Mouse (Mus musculus): Measurements from ENCODE around the gene Rps12-ps3. TPM values are rescaled to one million over a fixed set of nuclear protein-coding genes. Genes with fewer than 3 reads are reported as not detected.

Rps12-ps3 gene
- polyA plus RNA-seq, 1 experiment from 2014 or later: 17.0 TPM

DNA sequence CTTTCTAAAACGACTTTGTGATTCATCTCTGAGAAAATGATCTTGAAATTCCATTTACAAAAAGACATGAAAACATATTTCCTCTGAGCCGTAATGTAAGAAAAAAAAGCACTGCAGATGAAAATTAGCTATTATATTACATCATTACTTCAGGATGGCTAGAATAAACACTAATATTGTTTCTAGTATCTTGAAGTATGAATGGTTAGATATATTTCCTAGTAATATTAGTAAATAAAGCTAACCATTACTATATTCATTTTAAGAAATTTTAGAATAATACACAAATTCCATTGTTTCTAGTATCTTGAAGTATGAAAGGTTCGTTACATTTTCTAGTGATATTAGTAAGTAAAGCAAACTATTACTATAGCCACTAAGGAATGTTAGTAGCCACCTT is 17.8 kb downstream of the Rps12-ps3 start:
- peaks cover 46% of the 10 kb centered on the region for H3K4me1 ChIP-seq
- no peak overlapping the region for H3K4me3 ChIP-seq
- DNase-seq (ENCODE audit: low spot score): no peak
- no peak overlapping the region for H3K27ac ChIP-seq (replicated peaks)
- WGBS: 91% methylated on average over 3 of the region's 3 CpGs
- H3K36me3 ChIP-seq: peaks cover 12% of the 10 kb centered on the region
- H3K27me3 ChIP-seq (ENCODE audit: low read depth, poor library complexity, severe bottlenecking): no peaks in the 10 kb centered on the region
- no peaks in the 10 kb centered on the region for H3K9me3 ChIP-seq (replicated peaks)

DNA sequence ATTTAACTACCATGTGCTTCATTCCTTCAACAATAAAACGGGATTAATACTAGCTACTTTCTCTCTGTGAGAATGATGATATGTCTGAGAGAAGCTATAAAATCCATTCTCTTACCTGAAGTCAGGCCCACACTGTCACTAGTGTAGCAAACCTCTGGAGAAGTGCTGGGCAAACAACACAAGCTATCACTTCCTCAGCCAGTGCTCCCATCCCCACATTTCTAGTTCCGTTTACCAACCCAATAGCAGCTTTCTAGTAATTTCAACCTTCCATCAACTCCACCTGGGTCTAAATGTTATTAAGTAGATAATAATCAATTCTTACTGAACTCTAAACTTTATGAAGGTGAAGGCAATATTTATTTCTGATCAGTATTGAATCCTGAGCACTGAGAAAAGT is 20.9 kb downstream of the Rps12-ps3 start:
- Histone ChIP-seq H3K4me1 (peaks cover 58% of the 10 kb centered on the region), H3K27ac (replicated peaks) (no peak overlapping the region), H3K4me3 (peak overlapping the region; percentile 90), H3K36me3 (peaks cover under 1% of the 10 kb centered on the region; the same call in 1 of the 2 replicates), H3K9me3 (replicated peaks) (no peaks in the 10 kb centered on the region), H3K27me3 (ENCODE audit: low read depth, poor library complexity, severe bottlenecking) (no peaks in the 10 kb centered on the region)
- 31% methylated on average over 2 of the region's 2 CpGs for WGBS
- DNase-seq (ENCODE audit: low spot score): no peak

DNA sequence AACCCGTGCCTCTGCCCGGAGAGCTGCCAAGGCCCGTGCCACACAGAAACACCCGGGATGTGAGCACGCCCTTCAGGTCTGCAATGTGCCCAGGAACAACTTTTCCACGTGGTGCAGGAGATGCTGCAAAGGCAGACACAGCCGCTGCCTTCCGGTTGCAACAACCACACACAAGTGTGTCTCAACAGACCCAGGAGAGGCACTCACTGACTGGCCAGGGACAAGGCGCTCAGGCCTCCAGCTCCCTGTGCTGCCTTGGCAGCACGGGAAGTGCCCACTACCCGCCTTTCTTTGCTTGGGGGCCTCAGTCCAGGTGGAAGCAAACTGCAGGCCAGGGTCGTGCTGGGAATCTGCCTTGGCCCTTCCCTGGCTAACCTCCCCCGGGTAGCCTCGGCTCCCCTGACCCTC is 22.2 kb downstream of the Rps12-ps3 start:
- no peaks in the 10 kb centered on the region for H3K27me3 ChIP-seq (ENCODE audit: low read depth, poor library complexity, severe bottlenecking)
- H3K4me3 ChIP-seq: peak overlapping the region; percentile 90
- DNase-seq (ENCODE audit: low spot score): peak; percentile 42
- H3K9me3 ChIP-seq (replicated peaks): no peaks in the 10 kb centered on the region
- peak overlapping the region; percentile 96 for H3K27ac ChIP-seq (replicated peaks)
- 2% methylated on average over 14 of the region's 14 CpGs for WGBS
- peaks cover 55% of the 10 kb centered on the region for H3K4me1 ChIP-seq
- H3K36me3 ChIP-seq: no peaks in the 10 kb centered on the region

DNA sequence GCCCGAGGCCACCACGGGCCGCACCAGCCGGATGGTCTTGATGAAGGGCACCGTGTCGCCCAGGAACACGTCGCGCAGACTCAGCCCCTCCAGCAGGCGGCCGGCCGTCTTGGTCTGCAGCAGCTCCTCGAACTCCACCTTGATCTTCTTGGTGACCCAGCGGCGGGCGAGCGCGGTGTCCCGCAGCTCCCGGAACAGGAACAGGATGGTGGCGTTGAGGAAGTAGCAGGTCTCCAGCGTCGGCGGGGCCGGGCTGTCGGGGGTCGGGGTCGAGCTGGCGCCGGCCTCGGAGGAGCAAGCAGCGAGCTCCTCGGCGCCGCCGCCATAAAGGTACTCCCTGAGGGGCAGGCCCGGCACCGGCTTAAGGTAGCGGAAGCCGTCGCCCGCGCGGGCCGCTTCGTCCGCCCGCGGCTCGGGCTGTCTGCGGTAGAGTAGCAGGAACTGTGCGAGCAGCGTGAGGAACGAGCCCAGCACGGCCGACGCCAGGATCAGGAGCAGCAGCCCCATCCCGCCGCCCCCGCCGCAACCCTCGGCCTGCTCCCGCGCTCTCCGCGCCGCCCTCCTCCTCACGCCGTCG is 23.1 kb downstream of the Rps12-ps3 start:
- peaks cover 55% of the 10 kb centered on the region for H3K4me1 ChIP-seq
- peak overlapping the region; percentile 90 for H3K4me3 ChIP-seq
- DNase-seq (ENCODE audit: low spot score): peak; percentile 72
- WGBS: under 1% methylated on average over 68 of the region's 70 CpGs
- H3K27ac ChIP-seq (replicated peaks): peak overlapping the region; percentile 96
- no peaks in the 10 kb centered on the region for H3K36me3 ChIP-seq
- no peaks in the 10 kb centered on the region for H3K9me3 ChIP-seq (replicated peaks)
- H3K27me3 ChIP-seq (ENCODE audit: low read depth, poor library complexity, severe bottlenecking): no peaks in the 10 kb centered on the region

DNA sequence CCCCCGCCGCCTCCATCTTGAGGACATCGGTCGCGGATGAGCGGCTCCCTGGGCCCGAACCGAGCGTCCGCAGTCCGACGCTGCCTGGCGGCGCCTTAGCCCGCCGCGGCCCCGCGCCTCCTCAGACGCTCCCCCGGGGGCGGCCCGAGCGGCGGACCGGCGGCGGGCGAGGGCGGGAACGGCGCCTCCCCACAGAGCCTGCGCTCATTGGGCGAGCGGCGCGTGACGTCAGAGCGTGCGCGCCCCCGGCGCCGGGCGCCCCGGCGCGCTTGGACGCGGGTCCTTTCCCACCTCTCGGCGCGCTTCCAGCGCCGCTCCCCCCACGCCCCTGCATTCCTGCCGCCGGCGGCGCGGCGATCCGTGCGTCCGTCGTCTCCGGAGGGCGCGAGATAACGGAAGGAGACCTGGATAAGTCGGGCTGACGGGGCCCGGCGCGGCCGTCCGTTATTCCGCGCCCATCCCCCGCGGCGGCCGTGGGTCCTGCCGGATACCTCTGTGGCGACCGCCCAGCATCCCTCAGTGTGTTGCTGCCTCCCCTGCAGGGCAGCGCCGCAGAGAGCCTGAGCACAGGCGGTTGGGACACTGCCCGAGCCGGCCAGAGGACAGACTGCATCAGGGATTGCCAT is 23.7 kb downstream of the Rps12-ps3 start, which contains the start of gene Pdzd8:
TSS of gene Pdzd8 (minus strand) at position 123 of the 626 bp plus-strand sequence.
- peak; percentile 90 for DNase-seq (ENCODE audit: low spot score)
- Histone ChIP-seq H3K4me3 (peak within 1 kb of the TSS; percentile 90), H3K4me1 (peaks cover 54% of the 10 kb centered on the region), H3K9me3 (replicated peaks) (no peaks in the 10 kb centered on the region), H3K36me3 (no peaks in the 10 kb centered on the region), H3K27me3 (ENCODE audit: low read depth, poor library complexity, severe bottlenecking) (peaks cover 4% of the 10 kb centered on the region; the same call in 1 of the 2 replicates), H3K27ac (replicated peaks) (peak within 1 kb of the TSS; percentile 96)
- WGBS: under 1% methylated on average over 91 of the region's 91 CpGs

DNA sequence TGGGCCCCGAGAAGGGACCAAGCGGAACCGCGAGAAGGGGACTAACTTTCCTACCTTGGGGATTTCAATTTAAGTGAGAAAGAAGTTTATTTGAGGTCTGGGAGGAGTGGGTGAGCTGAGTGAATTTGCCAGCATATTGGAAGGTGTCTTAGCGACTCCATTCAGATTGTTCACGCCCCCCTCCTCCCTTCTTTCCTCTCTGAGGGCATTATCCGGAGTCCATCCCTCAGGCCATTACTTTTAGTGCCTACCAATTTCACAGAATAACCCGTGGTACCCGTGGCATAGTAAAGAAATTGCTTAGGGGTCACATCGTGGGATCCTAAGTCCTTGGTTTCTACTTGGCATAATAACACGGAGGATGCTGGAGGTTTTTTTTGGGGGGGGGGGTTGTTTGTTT is 24.2 kb downstream of the Rps12-ps3 start:
- peaks cover 4% of the 10 kb centered on the region; the same call in 1 of the 2 replicates for H3K27me3 ChIP-seq (ENCODE audit: low read depth, poor library complexity, severe bottlenecking)
- WGBS: 3% methylated on average over 11 of the region's 11 CpGs
- DNase-seq (ENCODE audit: low spot score): no peak
- no peaks in the 10 kb centered on the region for H3K36me3 ChIP-seq
- peaks cover 48% of the 10 kb centered on the region for H3K4me1 ChIP-seq
- H3K9me3 ChIP-seq (replicated peaks): no peaks in the 10 kb centered on the region
- H3K27ac ChIP-seq (replicated peaks): peak overlapping the region; percentile 96
- H3K4me3 ChIP-seq: peak overlapping the region; percentile 90

DNA sequence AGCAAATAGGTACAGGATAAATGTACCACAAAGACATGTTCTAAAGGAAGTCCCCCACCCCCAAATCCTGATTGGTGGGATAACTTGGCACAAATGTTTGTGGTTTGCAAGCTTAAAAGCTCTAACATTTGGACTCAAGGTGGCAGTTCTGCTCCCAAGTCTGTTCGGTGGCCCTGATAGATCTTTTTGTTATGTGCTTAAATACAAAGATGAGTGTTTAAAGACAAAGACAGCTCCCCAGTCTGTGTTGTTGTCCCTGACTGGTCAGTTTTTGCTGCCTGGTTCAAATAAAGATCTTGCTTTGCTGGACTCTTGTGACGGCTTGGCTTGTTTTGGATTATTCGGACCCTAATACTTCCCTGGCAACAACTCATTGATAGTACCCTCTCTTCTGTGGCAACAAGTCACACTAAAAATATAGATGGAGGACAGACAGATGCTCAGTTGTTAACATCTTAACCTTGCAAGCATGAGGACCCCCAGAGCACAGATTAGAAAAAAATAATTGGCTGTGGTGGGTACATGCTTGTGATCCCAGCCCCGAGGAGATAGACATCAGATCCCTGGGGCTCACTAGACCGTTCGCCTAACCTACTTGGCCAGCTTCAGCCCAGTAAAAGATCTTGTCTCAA is 27.4 kb downstream of the Rps12-ps3 start:
- Histone ChIP-seq H3K4me1 (peaks cover 17% of the 10 kb centered on the region), H3K36me3 (no peaks in the 10 kb centered on the region), H3K27me3 (ENCODE audit: low read depth, poor library complexity, severe bottlenecking) (peaks cover 4% of the 10 kb centered on the region; the same call in 1 of the 2 replicates), H3K27ac (replicated peaks) (no peak overlapping the region), H3K9me3 (replicated peaks) (no peaks in the 10 kb centered on the region), H3K4me3 (no peak overlapping the region)
- 89% methylated on average over 6 of the region's 6 CpGs for WGBS
- peak; percentile 8 for DNase-seq (ENCODE audit: low spot score)

DNA sequence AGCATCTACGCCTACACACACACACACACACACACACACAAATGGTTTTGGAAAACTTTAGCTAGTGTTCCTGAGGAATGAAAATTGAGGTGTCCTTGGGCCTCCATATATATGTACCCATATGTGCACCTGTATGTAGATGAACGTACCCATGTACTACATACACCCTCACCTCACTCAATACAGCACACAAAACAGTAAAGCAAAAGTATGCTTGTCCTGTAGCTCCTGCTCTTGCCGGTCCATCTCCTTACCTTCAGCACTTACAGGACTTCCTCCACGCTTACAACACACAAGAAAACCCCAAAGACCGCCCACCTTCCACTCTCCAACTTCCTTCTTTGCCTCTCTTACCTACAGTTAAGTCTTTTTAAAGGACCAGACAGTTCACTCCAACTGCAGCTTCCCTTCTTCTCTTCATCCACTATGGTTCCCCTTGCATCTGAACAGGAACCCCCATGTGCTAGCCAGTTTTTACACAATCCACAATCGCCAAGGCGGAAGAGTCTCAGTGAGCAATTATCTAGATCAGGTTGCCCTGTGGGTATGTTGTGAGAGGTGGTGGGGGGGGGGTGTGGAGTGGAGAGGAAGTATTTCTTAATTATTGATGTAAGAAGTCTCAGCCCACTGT is 28.3 kb downstream of the Rps12-ps3 start:
- Histone ChIP-seq H3K9me3 (replicated peaks) (no peaks in the 10 kb centered on the region), H3K36me3 (no peaks in the 10 kb centered on the region), H3K27me3 (ENCODE audit: low read depth, poor library complexity, severe bottlenecking) (peaks cover 9% of the 10 kb centered on the region; the same call in 1 of the 2 replicates), H3K4me3 (no peak overlapping the region), H3K4me1 (peaks cover 10% of the 10 kb centered on the region), H3K27ac (replicated peaks) (no peak overlapping the region)
- 88% methylated on average over 7 of the region's 7 CpGs for WGBS
- no peak for DNase-seq (ENCODE audit: low spot score)

DNA sequence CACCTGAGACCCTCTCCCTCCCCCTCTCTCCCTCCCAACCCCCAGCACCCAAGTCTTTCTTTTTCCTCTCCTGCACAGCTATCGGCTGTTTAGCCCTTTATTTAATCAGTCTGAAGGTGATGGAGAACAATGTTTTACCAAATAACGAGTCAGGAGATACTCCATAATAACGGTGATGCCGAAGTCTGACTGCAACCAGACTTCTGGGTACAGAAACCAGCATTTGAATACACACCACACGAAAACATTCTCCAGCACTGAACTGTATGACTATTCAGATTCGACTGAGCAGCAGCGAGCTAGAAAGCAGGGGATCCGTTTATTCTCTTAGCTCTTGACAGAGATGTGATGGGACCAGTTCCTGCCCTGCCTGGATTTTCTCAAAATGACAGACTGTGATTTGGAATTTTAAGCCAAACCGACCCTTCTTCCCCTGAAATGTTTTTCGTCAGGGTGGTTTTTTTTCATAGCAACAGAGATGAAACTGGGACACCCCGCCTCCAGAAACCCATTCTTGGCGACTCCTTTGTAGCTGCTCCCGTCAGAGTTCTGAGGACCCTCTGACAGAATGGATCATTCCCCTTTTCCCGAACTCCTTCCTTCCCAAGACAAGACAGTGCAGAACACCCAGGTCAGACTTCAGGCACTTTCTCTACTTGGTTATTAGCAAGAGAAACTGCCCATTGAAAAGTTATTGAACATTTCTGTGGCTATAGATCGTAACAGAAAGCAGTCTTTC is 29.2 kb downstream of the Rps12-ps3 start:
- Histone ChIP-seq H3K4me1 (peaks cover 7% of the 10 kb centered on the region), H3K4me3 (no peak overlapping the region), H3K9me3 (replicated peaks) (no peaks in the 10 kb centered on the region), H3K36me3 (no peaks in the 10 kb centered on the region), H3K27me3 (ENCODE audit: low read depth, poor library complexity, severe bottlenecking) (peaks cover 9% of the 10 kb centered on the region; the same call in 1 of the 2 replicates), H3K27ac (replicated peaks) (no peak overlapping the region)
- 78% methylated on average over 15 of the region's 15 CpGs for WGBS
- peak; percentile 6 for DNase-seq (ENCODE audit: low spot score)

DNA sequence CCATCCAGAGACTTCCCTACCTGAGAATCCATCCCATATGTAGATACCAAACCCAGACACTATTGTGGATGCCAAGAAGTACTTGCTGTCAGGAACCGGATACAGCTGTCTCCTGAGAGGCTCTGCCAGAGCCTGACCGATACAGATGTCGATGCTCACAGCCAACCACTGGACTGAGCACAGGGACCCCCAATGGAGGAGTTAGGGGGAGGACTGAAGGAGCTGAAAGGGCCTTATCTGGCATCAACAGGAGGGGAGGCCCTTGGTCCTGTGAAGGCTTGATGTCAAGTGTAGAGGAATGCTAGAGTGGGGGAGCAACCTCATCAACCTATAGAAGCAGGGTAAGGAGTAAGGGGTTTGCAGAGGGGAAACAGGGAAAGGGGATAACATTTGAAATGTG is 30.7 kb downstream of the Rps12-ps3 start:
- 78% methylated on average over 3 of the region's 3 CpGs for WGBS
- H3K36me3 ChIP-seq: no peaks in the 10 kb centered on the region
- DNase-seq (ENCODE audit: low spot score): peak; percentile 4
- H3K4me1 ChIP-seq: no peaks in the 10 kb centered on the region
- no peak overlapping the region for H3K27ac ChIP-seq (replicated peaks)
- peaks cover 14% of the 10 kb centered on the region; the same call in 1 of the 2 replicates for H3K27me3 ChIP-seq (ENCODE audit: low read depth, poor library complexity, severe bottlenecking)
- H3K4me3 ChIP-seq: no peak overlapping the region
- H3K9me3 ChIP-seq (replicated peaks): no peaks in the 10 kb centered on the region

DNA sequence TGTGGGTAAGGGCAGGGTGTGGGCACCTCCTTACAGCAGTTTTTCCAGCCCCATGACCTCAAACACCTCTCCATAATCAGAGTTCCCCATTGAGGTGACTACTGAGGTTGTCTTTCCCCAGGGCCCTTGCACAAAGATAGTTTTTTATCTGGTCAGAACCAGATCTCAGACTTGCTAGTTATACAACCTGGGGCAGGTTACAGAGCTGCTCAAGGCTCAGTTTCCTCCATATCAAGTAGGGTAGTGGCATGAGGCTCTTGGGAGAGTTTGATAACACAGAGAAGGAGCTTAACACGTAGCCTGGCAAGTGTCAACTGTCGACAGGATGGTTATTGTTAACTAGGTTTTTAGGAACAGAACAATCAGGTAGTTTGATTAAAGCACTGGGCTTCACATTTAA is 32.8 kb downstream of the Rps12-ps3 start:
- Histone ChIP-seq H3K27ac (replicated peaks) (no peak overlapping the region), H3K9me3 (replicated peaks) (no peaks in the 10 kb centered on the region), H3K4me1 (peaks cover 3% of the 10 kb centered on the region), H3K36me3 (no peaks in the 10 kb centered on the region), H3K4me3 (no peak overlapping the region), H3K27me3 (ENCODE audit: low read depth, poor library complexity, severe bottlenecking) (peaks cover 14% of the 10 kb centered on the region; the same call in 1 of the 2 replicates)
- DNase-seq (ENCODE audit: low spot score): peak; percentile 4
- WGBS: 72% methylated on average over 2 of the region's 2 CpGs

DNA sequence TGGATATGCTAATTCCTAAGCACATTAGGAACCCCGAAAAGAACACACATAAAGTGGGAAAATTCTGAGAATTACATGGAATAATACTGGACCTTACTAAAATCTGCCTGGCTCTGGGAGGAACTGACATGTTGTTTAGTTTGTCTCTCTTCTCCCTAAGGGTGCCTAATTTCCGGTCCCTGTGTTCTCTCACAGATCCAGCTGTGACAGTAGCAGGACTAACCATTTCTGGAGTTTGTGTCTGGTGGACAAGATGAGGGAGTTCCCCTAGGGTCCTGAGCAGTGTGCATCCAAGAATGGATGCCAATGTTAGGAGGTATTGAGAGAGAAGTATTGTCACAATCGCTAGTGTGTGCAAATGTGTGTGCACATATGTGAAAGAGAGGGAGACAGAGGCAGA is 34.3 kb downstream of the Rps12-ps3 start:
- WGBS: 87% methylated on average over 3 of the region's 3 CpGs
- no peak for DNase-seq (ENCODE audit: low spot score)
- H3K36me3 ChIP-seq: no peaks in the 10 kb centered on the region
- H3K27ac ChIP-seq (replicated peaks): no peak overlapping the region
- H3K4me1 ChIP-seq: peaks cover 11% of the 10 kb centered on the region
- H3K27me3 ChIP-seq (ENCODE audit: low read depth, poor library complexity, severe bottlenecking): peaks cover 15% of the 10 kb centered on the region; the same call in 1 of the 2 replicates
- no peak overlapping the region for H3K4me3 ChIP-seq
- no peaks in the 10 kb centered on the region for H3K9me3 ChIP-seq (replicated peaks)
